Comparison of ENCODE assay signal across 20 mouse cellular contexts in genomic region chr6:112236775-112237174, GRCm38 (mm10). TPM values are rescaled to one million over a fixed set of nuclear protein-coding genes. Genes with fewer than 3 reads are reported as not detected.
DNase-seq lines count a peak whose midpoint lies in the region; ATAC-seq lines count a peak whose summit lies in the region.
"Had no signal": no experiment of that assay in that cellular context is flagged by ENCODE, and none has a peak within 500 bp of the region (broad histone marks: within the 10 kb centered on the region; RNA-seq: fewer than 3 reads in every experiment).

No protein-coding gene starts in this region.

- no peak for ATAC-seq in forebrain, embryonic 15.5 days (replicated peaks)
- ATAC-seq: forebrain, embryonic 16.5 days had no signal

- H3K4me3 ChIP-seq in forebrain, embryonic 15.5 days: no peak overlapping the region
- H3K4me3 ChIP-seq: embryonic facial prominence, embryonic 12.5 days; gastrocnemius, adult 2 months; heart, embryonic 12.5 days; hindbrain, embryonic 10.5 days had no signal

- H3K9me3 ChIP-seq in forebrain, embryonic 15.5 days: no peaks in the 10 kb centered on the region
- H3K9me3 ChIP-seq: embryonic facial prominence, embryonic 12.5 days; heart, embryonic 12.5 days; hindbrain, embryonic 10.5 days had no signal

- no peaks in the 10 kb centered on the region for H3K4me1 ChIP-seq in forebrain, embryonic 15.5 days
- H3K4me1 ChIP-seq: embryonic facial prominence, embryonic 12.5 days; heart, embryonic 12.5 days; hindbrain, embryonic 10.5 days had no signal

- 92% methylated on average over 1 of the region's 1 CpGs for WGBS in forebrain, embryonic 15.5 days

- H3K27me3 ChIP-seq in forebrain, embryonic 15.5 days: no peaks in the 10 kb centered on the region
- H3K27me3 ChIP-seq: embryonic facial prominence, embryonic 12.5 days; heart, embryonic 12.5 days had no signal

- intact Hi-C loops in left cerebral cortex, postnatal 4 days (cut with DNase I): no loop called here

- DNase-seq in frontal cortex, adult 2 months (ENCODE audit: extremely low spot score in 1 of 2, low spot score in 1 of 2): peak; percentile 20 to 58
- DNase-seq in frontal cortex, postnatal 14 days (ENCODE audit: low spot score in 2 of 2): no peak
- DNase-seq in left cerebral cortex, adult 18-20 months (ENCODE audit: low spot score in 2 of 2): peak; percentile 25 to 42
- DNase-seq in left cerebral cortex, postnatal 4 days: no peak
- DNase-seq in right cerebral cortex, adult 2 months (ENCODE audit: low spot score in 2 of 2): peak; percentile 11 to 32
- DNase-seq in right cerebral cortex, postnatal 4 days: no peak
- DNase-seq: adrenal gland, postnatal 10 days; cerebellum, adult 11-12 months; cerebellum, adult 9-10 months; cerebellum, postnatal 25 days; gastrocnemius, adult 2 months; gastrocnemius, postnatal 25 days had no signal

- no peak overlapping the region for H3K27ac ChIP-seq in forebrain, embryonic 15.5 days (replicated peaks)
- H3K27ac ChIP-seq: embryonic facial prominence, embryonic 12.5 days; gastrocnemius, adult 2 months; hindbrain, embryonic 10.5 days; hindbrain, embryonic 14.5 days had no signal

- H3K36me3 ChIP-seq in forebrain, embryonic 15.5 days: no peaks in the 10 kb centered on the region
- H3K36me3 ChIP-seq: embryonic facial prominence, embryonic 12.5 days; heart, embryonic 12.5 days; hindbrain, embryonic 10.5 days had no signal

- H3K4me2 ChIP-seq in forebrain, embryonic 15.5 days (replicated peaks): no peak overlapping the region
- H3K4me2 ChIP-seq: embryonic facial prominence, embryonic 12.5 days; heart, embryonic 12.5 days; hindbrain, embryonic 14.5 days had no signal

- no peak overlapping the region for H3K9ac ChIP-seq in forebrain, embryonic 15.5 days (replicated peaks)
- H3K9ac ChIP-seq: embryonic facial prominence, embryonic 12.5 days; heart, embryonic 12.5 days; hindbrain, embryonic 14.5 days had no signal

RNA-seq across cellular contexts. Expression of gene Lmcd1, which starts 36.8 kb away (rescaled TPM):
- polyA plus RNA-seq in frontal cortex, adult 2 months (2012; rRNA removed): 10.7 and 12.6 TPM in 2 replicates
- 10 to 100 TPM in 1 of 2 experiments, 1 to 10 TPM in 1; 7.6 to 10.6 TPM for total RNA-seq in left cerebral cortex, adult 18-20 months (2021)
- total RNA-seq in left cerebral cortex, postnatal 4 days (2021): 1 to 10 TPM; 5.5 TPM
- polyA plus RNA-seq in forebrain, embryonic 15.5 days (2015; fragmentation: Nextera tagmentation; extraction: Ambion mirVana): 14.2 and 15.3 TPM in 2 replicates
- total RNA-seq: granulocyte monocyte progenitor cell, adult 5-6 weeks; MEL had no signal

Comparison
In these comparisons a context has a peak if more than half of its experiments do, and no peak if none do; other contexts are left out.
1. DNase-seq: peak in frontal cortex, adult 2 months (2 of 2), left cerebral cortex, adult 18-20 months (2 of 2) and right cerebral cortex, adult 2 months (2 of 2); none in frontal cortex, postnatal 14 days (0 of 2), left cerebral cortex, postnatal 4 days (single experiment) and right cerebral cortex, postnatal 4 days (single experiment).